Mouse (Mus musculus): Measurements from ENCODE around the gene Fam186a.
"Not testable (repeated sequence)": the region's sequence is repeated elsewhere in the genome, so short reads cannot be mapped to it uniquely, and the experiment has no call there.

The Fam186a gene

GRCm38 (mm10) chr15:99931231-99931630 is 35.6 kb downstream of the Fam186a start:
- no peak for DNase-seq (ENCODE audit: low spot score)

- DNase-seq (ENCODE audit: low spot score) = no peak
These were observed 47.2 kb downstream of the Fam186a start for GRCm38 (mm10) chr15:99919601-99920158.

GRCm38 (mm10) chr15:99917264-99917663 is 49.6 kb downstream of the Fam186a start:
- DNase-seq (ENCODE audit: low spot score) = no peak

GRCm38 (mm10) chr15:99914613-99915012 is 52.2 kb downstream of the Fam186a start:
- DNase-seq (ENCODE audit: low spot score) = no peak

- DNase-seq (ENCODE audit: low spot score) = no peak
These were observed 55.1 kb downstream of the Fam186a start for GRCm38 (mm10) chr15:99911785-99912184.

- DNase-seq (ENCODE audit: low spot score) = not testable (repeated sequence)
These were observed 57.4 kb downstream of the Fam186a start for GRCm38 (mm10) chr15:99909339-99909996.

GRCm38 (mm10) chr15:99907514-99907913 is 59.3 kb downstream of the Fam186a start:
- DNase-seq (ENCODE audit: low spot score) = no peak

- DNase-seq (ENCODE audit: low spot score) = no peak
These were observed 59.8 kb downstream of the Fam186a start for GRCm38 (mm10) chr15:99907041-99907440.

- DNase-seq (ENCODE audit: low spot score) = no peak
These were observed 62.0 kb downstream of the Fam186a start for GRCm38 (mm10) chr15:99904841-99905240.

- DNase-seq (ENCODE audit: low spot score) = peak; percentile 73
These were observed 62.5 kb downstream of the Fam186a start for GRCm38 (mm10) chr15:99904333-99904732.

GRCm38 (mm10) chr15:99903227-99903626 is 63.6 kb downstream of the Fam186a start:
- no peak for DNase-seq (ENCODE audit: low spot score)

- DNase-seq (ENCODE audit: low spot score) = no peak
These were observed 64.1 kb downstream of the Fam186a start for GRCm38 (mm10) chr15:99902786-99903185.

- DNase-seq (ENCODE audit: low spot score) = no peak
These were observed 70.2 kb downstream of the Fam186a start for GRCm38 (mm10) chr15:99896621-99897020.

GRCm38 (mm10) chr15:99891355-99891754 is 75.5 kb downstream of the Fam186a start:
- no peak for DNase-seq (ENCODE audit: low spot score)

- DNase-seq (ENCODE audit: low spot score) = peak; percentile 21
These were observed 76.2 kb downstream of the Fam186a start for GRCm38 (mm10) chr15:99890412-99891236.

GRCm38 (mm10) chr15:99889275-99889874 is 77.5 kb downstream of the Fam186a start:
- DNase-seq (ENCODE audit: low spot score) = no peak

GRCm38 (mm10) chr15:99887130-99887529 is 79.7 kb downstream of the Fam186a start:
- DNase-seq (ENCODE audit: low spot score) = not testable (repeated sequence)

- no peak for DNase-seq (ENCODE audit: low spot score)
These were observed 82.8 kb downstream of the Fam186a start for GRCm38 (mm10) chr15:99884038-99884437.

GRCm38 (mm10) chr15:99878541-99878940 is 88.3 kb downstream of the Fam186a start:
- DNase-seq (ENCODE audit: low spot score) = no peak

GRCm38 (mm10) chr15:99875334-99875869 is 91.5 kb downstream of the Fam186a start, which contains the start of gene Lima1:
Gene Lima1, minus strand, starts transcription at chr15:99875456.
- peak; percentile 77 for DNase-seq (ENCODE audit: low spot score)

- no peak for DNase-seq (ENCODE audit: low spot score)
These were observed 92.1 kb downstream of the Fam186a start for GRCm38 (mm10) chr15:99874612-99875333.

- DNase-seq (ENCODE audit: low spot score) = no peak
These were observed 94.3 kb downstream of the Fam186a start for GRCm38 (mm10) chr15:99872543-99872942.
